Mouse (Mus musculus) testis, postnatal 10 days (tissue): ENCODE results near the gene Gfer.
A peak's percentile ranks its signal among the peaks of the same experiment; 100 is the strongest.
"Not testable (repeated sequence)": the region's sequence is repeated elsewhere in the genome, so short reads cannot be mapped to it uniquely, and the experiment has no call there.

Source experiments
- DNase-seq: peaks from one replicate; pipeline ENCODE4 v3.0.0; 2021; ENCODE audit warnings: low spot score

Gfer gene

DNA sequence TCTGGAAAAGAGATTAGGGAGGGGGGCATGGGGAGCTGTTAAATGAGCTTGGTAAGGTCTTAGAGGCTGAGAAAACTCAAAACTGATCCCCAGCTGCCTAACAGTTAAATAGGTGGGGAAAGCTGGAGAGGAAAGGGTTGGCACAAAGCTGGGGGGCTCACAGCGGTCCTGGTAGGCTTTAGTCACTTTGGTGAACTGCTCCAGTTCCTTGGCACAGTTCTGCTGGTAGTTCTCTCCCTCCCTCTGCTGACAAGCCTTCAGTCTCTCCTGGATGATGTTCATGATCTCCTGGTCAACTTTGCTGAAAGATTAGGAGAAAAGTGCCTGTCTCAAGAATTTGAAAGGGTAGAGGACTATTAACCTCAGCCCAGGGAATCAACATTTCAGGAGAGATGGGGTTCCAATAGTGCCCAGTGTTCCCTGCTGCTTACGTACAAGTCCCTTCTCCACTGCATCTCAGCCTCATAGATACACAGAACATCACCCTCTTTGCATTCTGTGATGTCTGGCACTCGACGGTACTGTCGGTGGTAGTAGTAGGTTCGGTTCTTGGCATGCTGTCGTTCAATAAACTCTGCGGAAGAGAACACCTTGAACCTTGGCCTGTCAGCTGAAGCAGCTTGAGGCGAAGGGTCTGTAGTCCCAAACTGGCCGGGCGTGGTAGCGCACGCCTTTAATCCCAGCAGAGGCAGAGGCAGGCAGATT is 26.4 kb upstream of the Gfer start:
- peak; percentile 43 for DNase-seq

DNA sequence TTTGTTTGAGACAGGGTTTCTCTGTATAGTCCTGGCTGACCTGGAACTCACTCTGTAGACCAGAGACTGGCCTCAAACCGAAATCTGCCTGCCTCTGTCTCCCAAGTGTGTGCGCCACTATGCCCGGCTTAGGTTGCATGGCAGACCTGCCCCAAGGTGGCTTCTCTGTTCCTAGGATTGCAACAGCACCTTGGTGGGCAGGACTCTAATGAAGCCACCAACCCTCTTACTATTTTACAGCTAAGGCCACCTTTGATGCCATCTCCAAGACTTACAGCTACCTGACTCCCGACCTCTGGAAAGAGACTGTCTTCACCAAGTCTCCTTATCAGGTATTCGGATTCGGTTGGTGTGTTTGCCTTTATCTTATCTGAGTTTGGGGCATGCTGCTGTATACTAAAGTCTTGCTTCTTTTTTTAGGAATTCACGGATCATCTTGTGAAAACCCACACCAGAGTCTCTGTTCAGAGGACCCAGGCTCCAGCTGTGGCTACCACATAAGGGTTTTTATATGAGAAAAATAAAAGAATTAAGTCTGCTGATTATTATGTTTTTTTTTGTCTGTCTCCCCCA is 25.5 kb upstream of the Gfer start:
- not testable (repeated sequence) for DNase-seq

DNA sequence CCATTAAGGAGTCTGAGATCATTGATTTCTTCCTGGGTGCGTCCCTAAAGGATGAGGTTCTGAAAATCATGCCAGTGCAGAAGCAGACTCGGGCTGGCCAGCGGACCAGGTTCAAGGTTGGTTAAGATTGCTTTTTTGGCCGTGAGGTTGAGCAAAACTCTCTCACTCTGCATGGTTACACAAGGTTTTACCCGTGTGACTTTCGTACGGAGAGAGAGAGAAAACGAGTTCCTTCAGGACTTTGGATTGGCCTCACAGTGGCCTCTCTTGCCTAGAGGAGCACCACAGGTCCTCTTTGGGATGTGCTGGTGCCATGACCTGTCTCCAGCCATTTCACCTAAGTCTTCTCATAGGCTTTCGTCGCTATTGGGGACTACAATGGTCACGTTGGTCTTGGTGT is 24.7 kb upstream of the Gfer start:
- peak; percentile 39 for DNase-seq

DNA sequence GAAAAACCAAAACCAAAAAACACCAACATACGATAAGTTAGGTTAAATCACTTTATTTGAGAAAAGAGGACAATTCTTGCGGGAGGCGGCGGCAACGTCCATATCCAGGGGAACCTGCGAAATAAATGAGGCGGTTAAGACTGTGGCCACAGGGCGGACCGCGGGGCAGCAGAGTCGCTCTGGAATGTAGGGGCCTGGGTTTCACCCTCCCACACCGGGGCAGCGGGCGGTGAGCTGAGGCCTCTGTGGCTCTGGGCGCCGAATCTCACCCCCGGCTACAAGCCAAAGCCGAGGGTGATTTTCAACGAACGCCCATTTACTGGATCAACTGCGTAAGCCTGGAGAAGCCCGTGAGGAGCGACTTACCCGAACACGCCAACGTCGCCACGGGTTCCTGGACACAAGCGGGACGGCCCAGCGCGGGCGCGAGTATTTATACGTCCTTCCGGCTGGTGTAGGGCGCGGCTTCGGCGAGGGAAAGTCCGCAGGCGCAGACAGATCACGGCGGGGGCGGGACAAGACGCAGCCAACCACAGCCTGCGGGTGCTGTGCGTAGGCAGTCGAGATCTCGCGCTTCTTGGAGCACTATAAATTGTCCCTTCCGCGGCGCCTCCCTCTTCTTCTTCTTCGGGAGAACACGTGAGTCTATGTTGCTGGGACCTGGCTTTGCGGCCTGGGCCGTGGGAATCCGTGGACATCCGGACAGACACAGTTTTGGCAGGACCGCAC is 23.7 kb upstream of the Gfer start:
- DNase-seq: peak; percentile 98

DNA sequence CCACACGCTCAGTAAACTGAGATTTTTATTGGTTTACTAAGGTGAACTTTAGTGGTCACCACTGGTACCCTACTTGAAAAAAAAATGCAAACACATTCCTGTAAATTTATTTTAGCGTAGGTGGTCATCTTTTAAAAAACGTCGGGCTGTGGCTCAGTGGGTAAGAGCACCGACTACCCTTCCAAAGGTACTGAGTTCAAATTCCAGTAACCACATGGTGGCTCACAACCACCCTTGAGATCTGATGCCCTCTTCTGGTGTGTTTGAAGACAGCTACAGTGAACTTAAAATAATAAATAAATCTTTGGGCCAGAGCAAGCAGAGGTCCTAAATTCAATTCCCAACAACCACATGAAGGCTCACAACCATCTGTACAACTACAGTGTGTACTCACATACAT is 23.0 kb upstream of the Gfer start:
- DNase-seq: not testable (repeated sequence)

DNA sequence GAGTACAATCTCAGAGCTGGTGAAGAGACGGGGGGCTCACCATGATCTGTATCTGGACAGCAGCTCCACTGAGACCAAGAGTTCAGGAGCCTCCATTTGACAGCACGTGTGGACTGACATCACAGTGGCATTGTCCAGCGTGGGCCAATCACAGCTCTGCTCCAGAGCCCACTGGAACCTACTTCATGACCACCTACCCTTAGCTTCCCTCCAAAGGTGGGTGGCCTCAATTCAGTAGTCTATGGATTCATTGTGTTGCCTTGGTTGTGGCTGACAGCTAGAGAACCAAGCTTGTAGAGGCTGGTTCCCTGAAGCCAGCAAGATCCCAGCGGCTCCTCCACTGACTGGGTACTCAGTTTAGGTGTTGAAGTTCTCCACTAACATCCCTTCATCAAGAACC is 22.0 kb upstream of the Gfer start, which contains the start of the genes Rnf151 and Rps2:
Rnf151 (minus strand) TSS at position 121 of the 400 bp plus-strand sequence.
Rps2 (plus strand) TSS at position 174 of the 400 bp plus-strand sequence.
- peak; percentile 40 for DNase-seq

DNA sequence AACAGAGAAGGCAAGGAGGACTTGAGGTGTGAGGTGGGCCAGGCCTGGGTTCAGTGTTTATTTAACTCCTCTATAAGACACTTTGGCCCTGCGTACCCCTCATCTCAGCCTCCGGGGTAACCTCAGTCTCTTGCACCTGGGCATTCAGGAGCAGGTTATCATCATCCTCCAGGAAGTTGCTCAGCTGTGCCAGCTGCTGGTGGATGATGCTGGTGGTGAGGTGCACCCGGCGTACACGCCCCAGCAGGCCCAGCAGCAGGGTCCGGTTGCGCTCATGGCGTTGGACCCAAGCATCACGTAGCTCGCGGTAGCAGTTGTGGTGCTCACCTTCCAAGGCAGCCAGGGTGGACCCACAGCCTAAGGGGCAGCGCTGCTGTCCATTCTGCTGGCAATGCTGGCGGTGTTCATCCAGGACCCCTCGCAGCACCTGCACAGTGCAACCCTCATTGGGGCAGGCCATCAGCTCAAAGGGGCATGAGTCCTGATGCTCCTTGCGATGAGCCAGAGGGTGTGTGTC is 20.3 kb upstream of the Gfer start:
- peak; percentile 38 for DNase-seq

DNA sequence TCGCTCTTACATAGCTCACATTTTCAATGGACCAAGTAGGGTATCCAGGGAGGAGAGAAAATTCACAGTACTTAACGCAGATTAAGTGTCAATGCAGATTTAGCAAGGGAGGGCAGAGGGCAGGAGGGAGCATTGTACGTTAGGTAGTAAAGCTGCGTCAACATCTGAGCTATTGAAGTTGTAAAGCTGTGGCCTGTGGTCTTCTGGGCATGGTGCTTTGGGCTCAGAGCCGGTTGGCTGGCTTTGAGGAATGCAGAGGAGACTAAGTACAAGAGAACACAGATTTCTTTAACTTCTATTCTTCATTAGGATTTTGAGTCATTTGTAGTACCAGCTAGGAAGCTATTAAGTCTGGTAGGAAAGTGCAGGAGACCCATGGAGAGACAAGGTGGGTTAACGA is 19.6 kb upstream of the Gfer start:
- DNase-seq: no peak

DNA sequence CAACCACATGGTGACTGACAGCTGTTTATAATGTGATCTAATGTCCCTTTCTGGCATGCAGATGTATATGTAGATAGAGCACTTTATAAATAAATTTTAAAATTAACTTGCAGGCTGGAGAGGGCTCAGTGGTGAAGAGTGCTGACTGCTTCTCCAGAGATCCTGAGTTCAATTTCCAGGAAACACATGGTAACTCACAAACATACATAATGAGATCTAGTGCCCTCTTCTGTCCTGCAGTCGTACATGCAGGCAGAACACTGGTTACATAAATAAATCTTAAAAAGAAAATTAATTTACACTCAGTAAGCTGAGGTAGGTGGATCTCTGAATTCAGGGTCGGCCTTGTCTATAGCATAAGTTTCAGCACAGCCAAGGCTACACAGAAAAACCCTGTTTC is 12.7 kb upstream of the Gfer start:
- no peak for DNase-seq

DNA sequence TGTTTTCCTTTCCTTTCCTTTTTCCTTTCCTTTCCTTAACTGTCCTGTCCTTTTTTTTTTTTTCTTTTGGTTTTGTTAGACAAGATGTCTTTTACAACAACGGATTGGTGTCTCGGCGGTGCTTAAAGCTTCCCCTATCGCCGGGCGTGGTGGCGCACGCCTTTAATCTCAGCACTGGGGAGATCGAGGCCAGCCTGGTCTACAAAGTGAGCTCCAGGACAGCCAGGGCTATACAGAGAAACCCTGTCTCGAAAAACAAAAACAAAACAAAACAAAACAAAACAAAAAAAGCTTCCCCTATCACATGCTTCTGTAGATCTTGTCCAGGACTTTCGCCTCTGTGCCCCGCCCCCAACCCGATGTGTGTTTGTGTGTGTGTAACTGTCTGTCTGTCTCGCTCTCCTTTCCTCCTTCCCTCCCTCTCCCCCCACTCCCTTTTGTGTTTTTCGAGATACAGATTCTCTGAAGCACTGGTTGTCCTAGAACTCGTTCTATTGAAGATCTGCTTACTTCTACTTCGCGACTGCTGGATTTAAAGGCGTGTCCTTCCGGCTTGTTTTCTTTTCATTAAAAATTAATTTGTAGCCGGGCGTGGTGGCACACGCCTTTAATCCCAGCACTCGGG is 12.0 kb upstream of the Gfer start:
- peak; percentile 54 for DNase-seq

DNA sequence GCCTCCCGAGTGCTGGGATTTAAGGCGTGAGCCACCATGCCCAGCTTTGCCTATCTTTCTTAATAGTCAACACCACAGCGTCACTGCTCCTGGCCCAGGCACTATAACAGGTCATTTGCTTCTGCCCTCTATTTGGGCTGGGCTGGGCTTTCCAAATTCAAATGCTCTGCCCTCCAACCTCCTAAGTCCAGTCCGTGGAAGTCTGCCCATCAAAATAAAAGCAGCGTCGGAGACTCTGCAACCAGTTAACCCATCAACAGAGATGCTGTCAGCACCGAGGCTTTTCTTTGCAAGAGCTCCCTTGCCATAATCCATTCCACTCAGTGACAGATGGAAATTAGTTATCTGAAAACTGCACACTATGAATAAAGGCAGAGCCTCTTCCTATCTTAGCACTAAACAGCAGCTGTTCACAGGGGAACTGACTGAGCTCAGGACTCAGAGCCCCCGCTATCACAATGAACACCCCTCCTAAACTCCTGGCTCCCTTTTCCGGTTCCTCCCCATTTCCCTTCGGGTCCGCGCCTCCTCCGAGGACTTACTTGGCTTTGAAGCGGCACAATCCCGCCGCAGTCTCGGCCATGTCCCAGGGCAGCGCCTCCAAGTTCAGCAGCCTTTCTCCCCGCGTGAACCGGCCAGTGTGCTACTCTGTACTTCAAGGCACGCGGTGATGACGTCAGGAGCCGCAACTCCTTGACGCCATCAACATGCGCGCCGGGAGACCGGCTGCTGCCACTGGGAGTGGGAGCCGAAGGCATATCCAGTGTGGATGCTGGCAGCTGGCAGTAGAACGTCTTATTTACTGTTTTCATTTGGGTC is 11.2 kb upstream of the Gfer start, which contains the start of gene Tbl3:
Tbl3 (minus strand) TSS at position 679 of the 819 bp plus-strand sequence.
- peak; percentile 97 for DNase-seq

DNA sequence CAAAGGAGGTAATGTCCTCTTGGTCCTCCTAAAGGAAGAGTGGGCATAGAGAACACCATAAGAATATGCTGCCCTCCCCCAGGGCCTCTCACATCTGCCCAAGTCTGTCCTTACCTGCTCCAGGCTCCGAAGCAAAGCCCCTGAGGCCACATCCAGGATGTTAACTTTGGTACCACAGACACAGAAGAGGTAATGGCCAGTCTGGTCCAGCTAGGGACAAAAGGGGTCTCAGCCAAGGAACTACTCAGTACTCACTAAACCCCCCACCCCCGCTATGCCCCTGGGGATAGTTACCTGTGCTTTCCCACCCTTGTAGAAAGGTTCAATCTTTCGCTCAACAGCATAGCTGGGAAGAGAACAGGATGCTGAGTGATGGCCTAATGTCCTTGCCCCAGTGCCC is 9.9 kb upstream of the Gfer start:
- DNase-seq: peak; percentile 43

DNA sequence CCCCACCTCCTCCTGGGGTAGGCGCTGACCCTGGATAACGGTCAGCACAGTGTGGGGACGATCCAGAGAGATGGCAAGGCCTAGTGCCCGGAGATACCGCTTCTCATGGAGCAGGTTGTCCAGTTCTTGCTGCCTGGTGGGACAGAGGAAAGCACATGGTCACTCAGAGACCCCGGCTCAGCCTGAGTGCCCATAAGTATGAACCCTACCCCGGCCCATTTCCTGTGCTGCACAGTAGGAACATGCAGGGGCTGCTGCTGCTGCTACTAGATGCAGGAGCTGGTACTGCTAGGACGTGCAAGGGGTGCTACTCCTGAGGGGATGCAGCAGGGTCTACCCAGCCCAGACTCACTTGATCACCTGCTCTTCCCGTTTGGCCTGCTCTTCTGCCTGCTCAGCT is 5.3 kb upstream of the Gfer start:
- DNase-seq: peak; percentile 32

DNA sequence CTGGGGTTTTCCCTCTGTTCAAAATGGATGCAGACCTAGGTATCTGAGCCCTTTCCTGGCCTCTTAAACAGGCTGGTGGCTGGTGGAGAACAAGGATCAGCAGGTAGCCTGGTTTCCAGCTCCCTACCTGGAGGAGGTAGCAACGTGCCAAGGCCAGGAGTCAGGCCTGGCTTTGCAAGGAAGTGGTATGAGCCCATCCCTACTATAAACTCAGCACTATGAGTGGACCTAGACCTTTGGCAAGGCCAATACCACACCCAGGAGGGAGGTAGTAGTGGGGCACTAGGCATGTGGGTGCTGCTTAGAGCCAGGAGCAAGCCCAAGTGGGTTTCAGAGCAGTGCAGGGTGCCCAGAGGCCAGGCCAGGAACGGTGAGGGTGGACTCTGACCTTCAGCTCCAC is 3.5 kb upstream of the Gfer start:
- DNase-seq: no peak

DNA sequence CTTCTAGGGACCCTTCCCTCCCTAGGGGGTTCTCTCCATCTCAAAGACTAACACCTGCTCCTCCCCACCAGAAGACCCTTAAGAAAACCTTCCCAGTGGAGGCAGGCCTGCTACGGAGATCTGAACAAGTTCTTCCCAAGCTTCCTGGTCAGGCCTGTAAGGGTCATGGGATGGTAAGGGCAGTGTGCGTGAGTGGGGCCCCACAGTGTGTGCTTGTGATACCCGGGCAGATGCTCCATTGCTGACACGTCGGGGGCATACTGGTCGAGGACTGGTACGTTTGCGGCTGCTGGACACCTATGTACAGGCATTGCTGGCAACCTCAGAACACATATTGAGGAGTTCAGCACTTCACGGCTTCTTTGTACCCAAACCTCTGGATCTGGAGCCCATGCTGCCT is 2.8 kb upstream of the Gfer start:
- peak; percentile 37 for DNase-seq

DNA sequence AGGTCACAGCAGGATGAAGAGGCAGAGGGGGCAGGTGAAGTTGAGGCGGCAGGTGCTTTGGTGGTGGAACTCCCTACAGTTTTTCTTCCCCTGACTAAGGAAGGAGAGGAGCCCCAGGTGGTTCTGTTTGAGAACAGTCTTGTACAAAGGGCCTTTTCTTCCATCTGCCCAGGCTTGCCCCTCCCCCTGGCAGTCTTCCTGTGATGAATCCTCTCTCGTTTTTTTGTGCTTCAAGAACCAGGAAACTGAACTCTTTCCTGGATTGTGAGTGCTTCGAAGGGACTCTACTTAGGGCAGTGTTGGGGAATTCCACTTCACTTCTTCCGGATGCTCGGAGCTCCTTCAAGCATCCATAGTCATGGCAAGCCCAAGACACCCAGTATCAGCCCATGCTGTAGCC is 2.0 kb upstream of the Gfer start:
- DNase-seq: peak; percentile 59

DNA sequence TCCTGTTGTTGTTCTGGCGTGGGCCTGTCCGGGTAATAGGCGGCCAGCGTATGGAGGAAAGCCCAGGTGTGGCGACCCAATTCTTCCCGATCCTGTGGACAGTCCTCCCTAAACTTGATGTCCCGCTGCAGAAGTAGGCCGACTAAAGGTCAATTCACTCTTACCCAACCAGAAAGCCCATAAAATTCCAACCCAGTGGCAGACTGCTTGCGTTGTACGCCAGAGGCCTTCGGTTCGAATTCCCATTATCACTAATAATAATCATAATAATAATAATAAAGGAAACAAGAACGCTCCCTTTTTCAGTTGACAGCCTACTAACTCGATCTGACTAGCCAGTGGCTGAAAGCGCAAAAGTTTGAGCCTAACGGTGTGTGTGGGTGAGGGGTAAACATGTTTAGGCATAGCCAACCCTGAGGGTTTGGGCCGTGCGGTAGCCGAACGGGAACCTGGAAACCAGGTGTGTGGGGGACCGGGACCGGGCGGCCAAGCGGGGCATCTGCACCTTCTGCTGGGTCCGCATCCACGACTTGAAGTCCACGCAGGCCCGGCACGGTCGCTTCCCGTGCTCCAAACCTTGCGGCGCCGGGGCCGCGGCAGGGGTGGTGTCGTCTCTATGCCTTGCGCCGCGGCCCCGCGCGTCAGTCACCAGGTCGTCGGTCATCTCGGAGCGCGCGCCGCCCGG is 488 bp downstream of the Gfer start:
- DNase-seq: no peak

DNA sequence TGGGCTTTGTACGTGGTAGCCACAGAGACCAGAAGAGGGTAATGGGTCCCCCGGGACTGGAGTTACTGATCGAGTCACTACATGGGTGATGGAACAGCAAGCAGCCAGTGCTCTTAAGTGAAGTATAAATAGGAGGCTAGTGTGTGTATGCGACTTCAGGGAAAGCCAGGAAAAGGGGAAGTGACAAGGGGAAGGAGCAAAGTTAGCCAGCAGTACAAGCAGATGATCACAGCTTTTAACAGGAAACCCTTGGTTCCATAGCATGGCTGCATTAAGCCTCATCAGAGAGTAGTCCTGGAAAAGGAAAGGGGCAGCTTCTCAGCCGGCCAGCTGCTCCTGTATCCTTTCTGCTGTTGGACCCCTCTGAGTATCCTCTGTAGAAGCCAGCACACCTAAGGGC is 3.6 kb downstream of the Gfer start:
- DNase-seq: no peak

DNA sequence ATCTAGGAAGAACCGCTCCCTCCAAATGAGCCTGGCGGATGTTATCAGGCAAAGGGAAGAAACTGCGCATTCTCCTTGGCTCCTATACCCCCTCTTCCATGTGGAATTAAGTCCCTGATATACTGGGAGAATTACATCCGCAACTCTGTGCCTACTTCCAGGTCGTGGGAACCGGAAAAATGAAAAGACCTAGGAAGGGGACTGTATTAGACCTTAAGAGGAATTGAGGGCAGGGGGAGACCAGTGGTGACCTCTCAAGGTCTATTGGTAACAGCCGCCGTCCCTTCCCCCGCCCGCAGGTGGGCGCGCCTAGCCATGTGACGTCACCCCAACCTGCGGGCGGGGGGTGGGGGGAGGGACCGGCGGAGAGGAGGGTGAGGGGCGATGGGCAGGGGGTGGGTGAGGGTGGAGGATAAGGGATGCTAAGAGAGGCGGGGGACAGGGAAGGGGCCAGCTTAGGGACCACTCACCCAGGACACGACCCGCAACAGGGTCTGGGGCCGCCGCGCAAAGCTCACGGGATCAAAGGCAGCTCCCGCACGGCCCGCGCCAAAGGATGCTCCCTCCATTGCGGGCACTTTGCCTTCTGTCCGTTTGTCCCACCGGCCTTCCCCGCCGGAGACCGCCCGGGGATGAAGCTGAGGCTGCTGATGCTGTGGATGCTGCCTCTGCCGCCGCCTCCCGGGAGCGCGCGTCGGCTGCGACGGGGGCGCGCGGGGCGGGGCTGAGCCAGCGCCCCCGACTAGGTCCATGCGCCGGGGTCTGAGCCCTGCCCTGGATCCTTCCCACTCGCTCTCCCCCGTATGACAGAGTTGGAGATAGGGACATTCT is 6.5 kb downstream of the Gfer start, which contains the start of gene Syngr3:
Syngr3 (minus strand) TSS at position 705 of the 831 bp plus-strand sequence.
- no peak for DNase-seq

DNA sequence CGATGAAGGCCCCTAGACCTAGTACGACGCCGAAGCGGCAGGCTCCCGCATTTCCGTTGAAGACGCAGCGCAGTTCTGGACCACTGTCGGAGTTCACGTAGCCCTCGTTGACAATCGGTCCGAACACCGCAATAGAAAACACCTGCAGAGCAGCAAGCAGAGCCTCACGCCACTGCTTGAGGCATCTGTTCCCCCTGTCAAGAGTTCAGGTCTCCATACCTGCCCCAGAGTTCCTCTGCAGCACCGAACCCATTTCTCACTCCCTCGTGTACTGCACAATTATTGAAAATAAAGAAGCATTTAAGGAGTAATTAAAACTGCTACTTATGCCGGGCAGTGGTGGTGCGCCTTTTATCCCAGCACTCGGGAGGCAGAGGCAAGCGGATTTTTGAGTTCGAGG is 8.4 kb downstream of the Gfer start:
- no peak for DNase-seq
